Mouse (Mus musculus) limb, embryonic 15.5 days (tissue): ENCODE measurements at regions not wholly inside any gene's neighbourhood (a gene's known extent, or its start where the extent isn't known, plus 50 kb on each side); places are given as distances from the start of the nearest gene placed in this dataset.

Source experiments
- ATAC-seq: fragments of 200-750 bp; cut with Nextera tagmentation; 2 replicates; pipeline ENCODE4 v1.8.0; 2017; ENCODE audit warnings: low read depth, moderate TSS enrichment; ENCODE audit not compliant: insufficient number of reproducible peaks, low FRiP score, low TSS enrichment
- H3K27ac ChIP-seq: fragments of 300-500 bp; sonication (generic); 2 replicates; pipeline ENCODE4 v1.5.1; 2015; ENCODE audit warnings: moderate library complexity, mild to moderate bottlenecking, inconsistent platforms
- H3K27me3 ChIP-seq: fragments of 300-500 bp; sonication (generic); 2 replicates; pipeline ENCODE4 v1.6.1; 2015; ENCODE audit warnings: inconsistent platforms
- H3K36me3 ChIP-seq: fragments of 300-500 bp; sonication (generic); 2 replicates; pipeline ENCODE4 v1.6.1; 2015; ENCODE audit warnings: inconsistent platforms
- H3K4me1 ChIP-seq: fragments of 300-500 bp; sonication (generic); 2 replicates; pipeline ENCODE4 v1.6.1; 2015; ENCODE audit warnings: inconsistent platforms
- H3K4me2 ChIP-seq: fragments of 300-500 bp; sonication (generic); 2 replicates; pipeline ENCODE4 v1.6.1; 2015; ENCODE audit warnings: mild to moderate bottlenecking, inconsistent platforms
- H3K4me3 ChIP-seq: fragments of 300-500 bp; sonication (generic); 2 replicates; pipeline ENCODE4 v1.5.1; 2015; ENCODE audit warnings: mild to moderate bottlenecking, inconsistent platforms
- H3K9ac ChIP-seq: fragments of 300-500 bp; sonication (generic); 2 replicates; pipeline ENCODE4 v1.6.1; 2015; ENCODE audit warnings: inconsistent platforms
- H3K9me3 ChIP-seq: fragments of 300-500 bp; sonication (generic); 2 replicates; pipeline ENCODE4 v1.6.1; 2016; ENCODE audit warnings: inconsistent platforms
- WGBS: fragments of 180-500 bp; shearing (Covaris S2); methylation state at CpG from one replicate; pipeline ENCODE4 v1.1.7; 2015; 5-methylcytosine and 5-hydroxymethylcytosine counted together

DNA sequence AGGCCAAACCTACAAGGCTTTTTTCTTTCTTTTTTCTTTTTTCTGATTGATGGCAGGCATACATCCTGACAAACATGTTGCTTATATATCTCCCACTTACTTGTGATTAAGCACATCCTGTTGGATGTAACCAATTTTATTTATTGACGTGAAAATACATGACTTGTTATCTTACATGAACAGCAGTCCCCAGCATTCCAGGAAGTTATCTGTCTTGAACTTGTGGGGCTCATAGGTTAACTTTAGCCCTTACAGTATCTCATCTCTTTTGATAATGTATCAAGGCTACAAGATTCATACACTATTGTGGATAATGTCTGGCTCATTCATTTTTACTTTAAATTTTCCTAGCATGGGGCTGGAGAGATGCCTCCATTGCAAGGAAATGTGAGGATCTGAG, 852.0 kb upstream of the Agtr1b start:
- no peaks in the 10 kb centered on the region for H3K4me1 ChIP-seq
- no peaks in the 10 kb centered on the region for H3K9me3 ChIP-seq
- no peak overlapping the region for H3K27ac ChIP-seq
- H3K4me2 ChIP-seq, result no peak overlapping the region
- WGBS, result 81% methylated on average over 1 of the region's 1 CpGs
- no peaks in the 10 kb centered on the region for H3K36me3 ChIP-seq
- H3K27me3 ChIP-seq, result no peaks in the 10 kb centered on the region
- ATAC-seq, result no peak
- no peak overlapping the region for H3K9ac ChIP-seq
- no peak overlapping the region for H3K4me3 ChIP-seq

DNA sequence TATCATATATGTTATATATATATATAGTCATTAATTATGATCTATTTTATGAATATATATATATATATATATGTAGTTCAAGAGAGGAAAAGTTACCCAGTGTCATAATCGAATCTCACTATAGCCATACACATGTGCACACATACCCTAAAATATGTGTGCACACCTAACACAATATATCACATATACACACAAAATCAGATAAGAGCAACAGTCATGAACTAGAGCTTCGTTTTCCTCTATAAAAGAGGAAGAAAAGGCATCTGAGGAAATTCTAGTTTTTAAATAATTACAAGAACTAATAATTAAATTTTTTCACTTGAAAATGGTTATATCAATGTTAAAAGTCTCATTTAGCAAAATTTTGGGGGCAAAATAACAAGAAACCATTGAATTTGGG, 835.3 kb upstream of the Tbl1xr1 start:
- Histone ChIP-seq H3K27ac (no peak overlapping the region), H3K4me2 (no peak overlapping the region), H3K4me3 (no peak overlapping the region), H3K9ac (no peak overlapping the region), H3K27me3 (no peaks in the 10 kb centered on the region), H3K4me1 (no peaks in the 10 kb centered on the region), H3K9me3 (no peaks in the 10 kb centered on the region), H3K36me3 (no peaks in the 10 kb centered on the region)
- ATAC-seq, result no peak
- 85% methylated on average over 2 of the region's 2 CpGs for WGBS

- Histone ChIP-seq H3K9me3 (no peaks in the 10 kb centered on the region), H3K9ac (no peak overlapping the region), H3K36me3 (no peaks in the 10 kb centered on the region), H3K4me1 (no peaks in the 10 kb centered on the region), H3K4me3 (no peak overlapping the region), H3K27me3 (no peaks in the 10 kb centered on the region), H3K4me2 (no peak overlapping the region), H3K27ac (no peak overlapping the region)
- ATAC-seq, result no peak
- WGBS, result 90% methylated on average over 1 of the region's 1 CpGs
These were observed 820.2 kb upstream of the Tbl1xr1 start for GRCm38 (mm10) chr3:21256129-21256760.

GRCm38 (mm10) chr3:21263317-21263716, 813.1 kb upstream of the Tbl1xr1 start:
- no peak overlapping the region for H3K27ac ChIP-seq
- H3K4me2 ChIP-seq, result no peak overlapping the region
- no peak overlapping the region for H3K9ac ChIP-seq
- no peak for ATAC-seq
- no peaks in the 10 kb centered on the region for H3K36me3 ChIP-seq
- WGBS, result 88% methylated on average over 2 of the region's 2 CpGs
- H3K27me3 ChIP-seq, result no peaks in the 10 kb centered on the region
- H3K4me1 ChIP-seq, result no peaks in the 10 kb centered on the region
- no peak overlapping the region for H3K4me3 ChIP-seq
- H3K9me3 ChIP-seq, result no peaks in the 10 kb centered on the region

- H3K9ac ChIP-seq, result no peak overlapping the region
- no peak for ATAC-seq
- no peaks in the 10 kb centered on the region for H3K27me3 ChIP-seq
- H3K4me1 ChIP-seq, result no peaks in the 10 kb centered on the region
- no peaks in the 10 kb centered on the region for H3K9me3 ChIP-seq
- no peaks in the 10 kb centered on the region for H3K36me3 ChIP-seq
- H3K27ac ChIP-seq, result no peak overlapping the region
- no peak overlapping the region for H3K4me2 ChIP-seq
- 57% methylated on average over 2 of the region's 2 CpGs for WGBS
- H3K4me3 ChIP-seq, result no peak overlapping the region
These were observed 811.0 kb upstream of the Tbl1xr1 start for GRCm38 (mm10) chr3:21265491-21265890.

- no peak overlapping the region for H3K27ac ChIP-seq
- no peak for ATAC-seq
- no peaks in the 10 kb centered on the region for H3K36me3 ChIP-seq
- H3K4me1 ChIP-seq, result no peaks in the 10 kb centered on the region
- H3K9ac ChIP-seq, result no peak overlapping the region
- no peaks in the 10 kb centered on the region for H3K27me3 ChIP-seq
- no peak overlapping the region for H3K4me2 ChIP-seq
- H3K9me3 ChIP-seq, result no peaks in the 10 kb centered on the region
- WGBS, result 71% methylated on average over 7 of the region's 7 CpGs
- no peak overlapping the region for H3K4me3 ChIP-seq
These were observed 807.9 kb upstream of the Tbl1xr1 start for GRCm38 (mm10) chr3:21268429-21269129.

DNA sequence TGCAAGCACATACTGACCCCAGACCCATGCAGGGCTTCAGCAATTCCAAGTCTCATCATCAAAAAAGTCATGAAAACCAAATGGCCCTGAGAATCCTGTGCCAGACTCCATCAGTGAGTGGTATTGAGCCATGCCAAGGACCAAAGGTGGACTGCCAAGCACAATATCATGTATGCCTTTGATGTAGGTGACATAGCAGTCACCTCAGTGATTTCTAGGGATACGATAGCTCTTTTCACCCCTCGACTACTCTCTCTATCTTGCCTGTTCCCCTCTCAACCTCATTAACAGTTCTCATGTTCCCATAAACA, 807.4 kb upstream of the Tbl1xr1 start:
- H3K27ac ChIP-seq, result no peak overlapping the region
- no peaks in the 10 kb centered on the region for H3K36me3 ChIP-seq
- no peaks in the 10 kb centered on the region for H3K4me1 ChIP-seq
- H3K4me2 ChIP-seq, result no peak overlapping the region
- ATAC-seq, result no peak
- no peaks in the 10 kb centered on the region for H3K27me3 ChIP-seq
- no peak overlapping the region for H3K4me3 ChIP-seq
- no peaks in the 10 kb centered on the region for H3K9me3 ChIP-seq
- 65% methylated on average over 2 of the region's 2 CpGs for WGBS
- no peak overlapping the region for H3K9ac ChIP-seq

DNA sequence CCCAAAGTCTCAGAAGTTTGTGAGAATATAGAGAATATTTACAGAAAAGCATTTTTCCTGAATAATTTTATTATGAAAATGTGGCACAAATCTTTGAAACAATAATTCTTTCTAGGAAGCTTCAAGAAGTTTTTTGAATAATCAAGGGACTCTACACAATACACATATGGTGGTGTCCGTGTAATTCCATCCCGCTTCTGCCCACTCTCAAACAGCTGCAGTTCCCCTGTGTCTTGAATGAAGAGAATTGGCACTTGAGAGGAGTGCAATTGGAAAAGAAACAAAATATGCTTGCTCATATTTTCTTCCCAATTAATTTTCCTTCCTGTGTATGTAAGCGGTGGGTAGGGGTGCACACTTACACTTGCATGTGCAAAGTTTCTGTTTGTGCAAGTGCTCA, 805.7 kb upstream of the Tbl1xr1 start:
- Histone ChIP-seq H3K36me3 (no peaks in the 10 kb centered on the region), H3K27ac (no peak overlapping the region), H3K27me3 (no peaks in the 10 kb centered on the region), H3K4me2 (no peak overlapping the region), H3K4me1 (no peaks in the 10 kb centered on the region), H3K9me3 (no peaks in the 10 kb centered on the region), H3K4me3 (no peak overlapping the region), H3K9ac (no peak overlapping the region)
- 80% methylated on average over 3 of the region's 3 CpGs for WGBS
- ATAC-seq, result no peak

GRCm38 (mm10) chr3:21272219-21272618, 804.2 kb upstream of the Tbl1xr1 start:
- Histone ChIP-seq H3K27me3 (no peaks in the 10 kb centered on the region), H3K4me2 (no peak overlapping the region), H3K27ac (no peak overlapping the region), H3K9ac (no peak overlapping the region), H3K36me3 (no peaks in the 10 kb centered on the region), H3K4me3 (no peak overlapping the region), H3K4me1 (no peaks in the 10 kb centered on the region), H3K9me3 (no peaks in the 10 kb centered on the region)
- no peak for ATAC-seq
- 86% methylated on average over 4 of the region's 4 CpGs for WGBS

DNA sequence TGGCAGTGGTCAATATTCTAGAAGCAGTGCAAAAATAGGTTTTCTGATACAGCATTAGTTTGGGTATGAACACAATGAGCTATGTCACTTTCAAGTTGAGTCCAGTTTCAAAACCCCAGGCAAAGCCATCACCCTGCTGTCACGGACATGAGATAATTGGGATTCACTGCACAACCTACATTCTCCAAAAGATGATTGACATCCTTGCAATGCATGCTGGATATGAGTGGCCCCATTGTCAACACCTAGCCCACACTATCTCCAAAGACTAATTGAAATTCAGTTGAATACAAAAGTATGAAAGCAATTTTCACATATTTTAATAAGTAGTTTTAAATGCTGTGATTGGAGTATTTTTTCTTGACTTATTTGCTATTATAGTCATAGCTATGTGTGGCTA, 783.7 kb upstream of the Tbl1xr1 start:
- ATAC-seq, result no peak
- H3K27ac ChIP-seq, result no peak overlapping the region
- H3K9ac ChIP-seq, result no peak overlapping the region
- H3K4me2 ChIP-seq, result no peak overlapping the region
- H3K36me3 ChIP-seq, result no peaks in the 10 kb centered on the region
- H3K4me3 ChIP-seq, result no peak overlapping the region
- H3K27me3 ChIP-seq, result no peaks in the 10 kb centered on the region
- H3K9me3 ChIP-seq, result no peaks in the 10 kb centered on the region
- no peaks in the 10 kb centered on the region for H3K4me1 ChIP-seq
- WGBS, result 93% methylated on average over 1 of the region's 1 CpGs

DNA sequence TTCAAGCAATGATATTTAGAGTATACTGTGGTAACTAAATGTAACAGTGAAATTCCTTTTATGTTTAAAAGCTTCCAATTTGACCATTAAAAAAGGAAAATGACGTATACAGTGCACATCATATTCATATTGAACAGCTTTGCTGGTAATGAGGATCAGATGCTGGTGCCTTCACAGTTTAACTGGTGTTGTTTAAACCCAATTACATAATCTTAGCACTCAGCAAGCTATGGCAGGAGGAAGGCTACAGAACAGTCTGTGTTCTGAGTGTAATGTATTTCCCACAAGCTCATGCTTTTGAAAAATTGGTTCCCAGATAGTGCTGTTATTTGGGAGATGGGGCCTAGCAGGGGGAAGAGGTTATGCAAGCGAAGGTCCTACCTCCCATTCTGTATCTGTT, 783.1 kb upstream of the Tbl1xr1 start:
- H3K9me3 ChIP-seq, result no peaks in the 10 kb centered on the region
- no peak overlapping the region for H3K4me2 ChIP-seq
- H3K27me3 ChIP-seq, result no peaks in the 10 kb centered on the region
- H3K27ac ChIP-seq, result no peak overlapping the region
- ATAC-seq, result no peak
- no peak overlapping the region for H3K9ac ChIP-seq
- H3K36me3 ChIP-seq, result no peaks in the 10 kb centered on the region
- H3K4me3 ChIP-seq, result no peak overlapping the region
- H3K4me1 ChIP-seq, result no peaks in the 10 kb centered on the region
- WGBS, result 60% methylated on average over 2 of the region's 2 CpGs

GRCm38 (mm10) chr3:21294776-21295175, 781.7 kb upstream of the Tbl1xr1 start:
- no peak for ATAC-seq
- Histone ChIP-seq H3K27ac (no peak overlapping the region), H3K4me3 (no peak overlapping the region), H3K4me2 (no peak overlapping the region), H3K9ac (no peak overlapping the region), H3K9me3 (no peaks in the 10 kb centered on the region), H3K27me3 (no peaks in the 10 kb centered on the region), H3K4me1 (no peaks in the 10 kb centered on the region), H3K36me3 (no peaks in the 10 kb centered on the region)
- WGBS, result 86% methylated on average over 3 of the region's 3 CpGs
